Mouse (Mus musculus): ENCODE measurements around the gene Ptpn7.

DNA sequence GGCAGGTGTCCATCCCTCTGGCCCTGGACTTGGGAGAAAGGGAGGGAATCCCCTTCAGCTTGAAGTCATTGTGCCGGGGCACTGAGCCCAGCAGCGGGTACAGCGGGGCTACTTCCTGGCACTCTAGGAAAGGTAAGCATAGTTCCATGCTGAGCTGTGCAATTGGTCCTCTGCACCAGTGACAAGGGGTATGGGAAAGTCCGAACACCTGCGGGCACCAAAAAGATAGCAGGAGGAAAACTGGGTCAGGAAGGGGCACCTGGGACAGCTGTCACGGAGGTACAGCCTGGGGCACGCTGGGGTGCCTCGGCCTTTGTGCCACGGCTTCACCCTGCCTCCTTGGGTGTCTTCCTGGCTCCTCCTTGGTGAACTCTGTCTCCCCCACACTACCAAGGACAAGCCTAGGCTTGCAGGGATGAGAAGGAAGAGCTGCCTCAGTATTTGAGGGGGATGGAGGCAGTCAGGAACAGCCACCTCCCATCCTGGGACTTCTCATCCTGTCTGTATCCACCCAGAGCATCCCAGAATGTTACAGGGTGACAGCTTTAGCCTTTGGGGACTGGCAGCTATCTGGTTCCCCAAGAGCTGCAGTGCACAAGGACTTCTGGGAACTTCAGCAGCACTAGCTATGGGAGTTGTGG is 2.8 kb upstream of the Ptpn7 start:
- TF ChIP-seq CTCF (IDR thresholded peaks at IDR 0.05) (no peak), EP300 (IDR thresholded peaks at IDR 0.05) (no peak)

Data from lung, postnatal 0 days (tissue).